Mouse (Mus musculus) midbrain, embryonic 10.5 days (tissue): ENCODE results near the gene Reck. TPM values are rescaled to one million over a fixed set of nuclear protein-coding genes. Genes with fewer than 3 reads are reported as not detected.

Experiments used
- DNase-seq: peaks from one replicate; pipeline ENCODE4 v3.0.0-alpha.2; 2017; ENCODE audit warnings: low spot score
- H3K27ac ChIP-seq: fragments of 300-500 bp; sonication (generic); replicated peaks from 2 replicates; pipeline ENCODE4 v1.5.1; 2016; ENCODE audit warnings: mild to moderate bottlenecking
- H3K27me3 ChIP-seq: fragments of 300-500 bp; sonication (generic); 2 replicates; pipeline ENCODE4 v1.6.1; 2016; ENCODE audit warnings: low read depth, mild to moderate bottlenecking; ENCODE audit not compliant: poor library complexity, severe bottlenecking
- H3K36me3 ChIP-seq: fragments of 300-500 bp; sonication (generic); 2 replicates; pipeline ENCODE4 v1.6.1; 2016; ENCODE audit warnings: mild to moderate bottlenecking, moderate library complexity
- H3K4me1 ChIP-seq: fragments of 300-500 bp; sonication (generic); 2 replicates; pipeline ENCODE4 v1.6.1; 2016
- H3K4me3 ChIP-seq: fragments of 300-500 bp; sonication (generic); 2 replicates; pipeline ENCODE4 v1.5.1; 2016; ENCODE audit warnings: mild to moderate bottlenecking, moderate library complexity
- H3K9me3 ChIP-seq: fragments of 300-500 bp; sonication (generic); replicated peaks from 2 replicates; pipeline ENCODE4 v1.6.1; 2016; ENCODE audit warnings: mild to moderate bottlenecking
- WGBS: fragments of 180-500 bp; shearing (Covaris S2); methylation state at CpG from one replicate; pipeline ENCODE4 v1.1.7; 2016; 5-methylcytosine and 5-hydroxymethylcytosine counted together
- polyA plus RNA-seq: library from polyadenylated mRNA; unstranded; fragments of >200 nt; fragmentation: Nextera tagmentation; extraction: Ambion mirVana; gene quantifications from 2 replicates; pipeline ENCODE4 v1.2.1, GENCODE M21; 2016

Reck gene
- polyA plus RNA-seq, 1 experiment from 2014 or later: 8.7 TPM

DNA sequence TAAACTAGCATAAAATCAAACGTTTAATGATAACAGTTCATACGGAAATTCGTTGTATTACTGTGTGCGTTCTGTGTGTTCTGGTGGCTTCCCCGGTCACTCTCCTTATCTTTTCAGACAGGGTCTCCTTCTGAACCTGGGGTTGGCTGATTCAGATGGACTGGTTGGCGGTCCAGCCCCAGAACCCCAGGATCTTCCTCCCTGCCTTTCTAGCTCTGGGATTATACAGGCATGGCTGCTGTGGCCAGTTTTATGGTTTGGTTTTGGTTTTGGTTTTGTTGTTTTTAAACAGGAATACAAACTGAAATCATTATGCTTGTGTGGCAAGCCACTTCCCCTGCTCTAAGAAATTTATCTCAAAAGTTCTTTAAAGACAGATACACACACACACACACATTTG lies 84.9 kb downstream of the Reck start:
- no peaks in the 10 kb centered on the region for H3K9me3 ChIP-seq
- H3K27me3 ChIP-seq: peaks cover 87% of the 10 kb centered on the region
- H3K4me3 ChIP-seq: no peak overlapping the region
- H3K4me1 ChIP-seq: peaks cover 35% of the 10 kb centered on the region
- DNase-seq: no peak
- no peaks in the 10 kb centered on the region for H3K36me3 ChIP-seq
- no peak overlapping the region for H3K27ac ChIP-seq
- 86% methylated on average over 6 of the region's 6 CpGs for WGBS

DNA sequence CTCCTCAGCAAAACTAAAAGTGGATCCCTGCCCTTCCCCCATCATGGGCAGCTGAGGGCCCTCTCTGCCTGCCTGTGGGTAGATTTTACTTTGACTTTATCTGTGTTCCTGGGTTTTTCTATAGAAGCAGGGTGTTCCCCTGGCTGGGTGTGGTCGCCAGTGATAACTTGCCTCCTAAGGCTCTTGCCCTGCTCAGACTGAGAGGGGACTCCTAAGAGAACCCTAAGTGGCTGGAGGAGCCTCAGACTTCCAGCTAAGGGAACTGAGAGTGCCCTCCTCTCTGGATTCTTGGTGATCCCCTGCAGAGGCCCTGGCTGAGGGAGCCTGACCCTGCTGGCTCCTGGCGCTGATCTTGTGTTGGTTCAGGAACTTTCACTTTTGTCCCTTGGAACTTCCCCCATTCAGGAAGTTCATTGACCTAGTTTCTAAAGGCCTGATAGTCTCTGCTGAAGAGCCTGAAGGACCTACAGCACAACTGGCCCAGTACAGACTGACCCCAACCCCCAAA lies 89.0 kb downstream of the Reck start:
- Histone ChIP-seq H3K36me3 (no peaks in the 10 kb centered on the region), H3K27ac (0 out of 2 replicates have a peak overlapping the region, but pooled peaks have one; percentile 18), H3K4me1 (peaks cover 36% of the 10 kb centered on the region)

DNA sequence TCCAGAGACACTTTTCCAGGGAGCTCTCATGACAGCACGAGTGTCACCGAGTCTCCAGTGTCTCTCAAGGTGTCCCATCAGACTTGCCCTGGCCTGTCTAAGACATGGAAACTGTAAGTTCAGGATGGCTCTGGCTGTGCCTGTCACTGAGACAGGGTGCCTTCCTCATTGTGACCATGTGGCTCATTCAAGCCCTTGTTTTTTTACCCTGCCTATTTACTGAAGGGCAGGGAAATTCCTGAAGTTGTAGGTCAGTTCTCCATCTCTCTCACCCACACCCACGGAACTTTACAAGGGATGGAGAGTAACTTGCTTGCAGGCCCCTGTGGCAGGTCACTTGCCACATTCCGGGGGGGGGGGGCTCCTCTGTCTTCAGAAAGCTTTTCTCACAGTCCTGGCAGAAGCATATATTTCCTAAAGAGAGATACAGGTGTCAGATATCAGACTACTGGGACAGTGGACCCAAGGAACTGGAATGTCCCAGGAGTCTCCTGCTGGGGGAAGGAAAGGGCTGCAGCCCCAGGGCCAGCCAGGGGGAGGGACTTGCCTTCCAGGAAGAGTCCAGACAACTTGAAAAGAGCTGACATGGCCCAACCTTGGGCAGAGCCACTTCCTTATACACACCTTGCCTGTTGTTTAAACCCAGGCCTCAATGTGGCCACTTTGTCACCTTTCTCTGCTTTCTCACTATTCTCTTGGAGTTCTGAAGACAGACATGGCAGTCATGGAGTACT lies 89.8 kb downstream of the Reck start:
- Histone ChIP-seq H3K4me1 (peaks cover 41% of the 10 kb centered on the region), H3K27ac (0 out of 2 replicates have a peak overlapping the region, but pooled peaks have one; percentile 18), H3K9me3 (no peaks in the 10 kb centered on the region), H3K4me3 (no peak overlapping the region), H3K36me3 (no peaks in the 10 kb centered on the region), H3K27me3 (peaks cover 91% of the 10 kb centered on the region)
- no peak for DNase-seq
- 45% methylated on average over 4 of the region's 4 CpGs for WGBS

More for the DNA sequence above, 89.0 kb downstream of the Reck start:
- no peaks in the 10 kb centered on the region for H3K9me3 ChIP-seq
- H3K4me3 ChIP-seq: no peak overlapping the region
- 40% methylated on average over 2 of the region's 2 CpGs for WGBS
- DNase-seq: no peak
- H3K27me3 ChIP-seq: peaks cover 91% of the 10 kb centered on the region

DNA sequence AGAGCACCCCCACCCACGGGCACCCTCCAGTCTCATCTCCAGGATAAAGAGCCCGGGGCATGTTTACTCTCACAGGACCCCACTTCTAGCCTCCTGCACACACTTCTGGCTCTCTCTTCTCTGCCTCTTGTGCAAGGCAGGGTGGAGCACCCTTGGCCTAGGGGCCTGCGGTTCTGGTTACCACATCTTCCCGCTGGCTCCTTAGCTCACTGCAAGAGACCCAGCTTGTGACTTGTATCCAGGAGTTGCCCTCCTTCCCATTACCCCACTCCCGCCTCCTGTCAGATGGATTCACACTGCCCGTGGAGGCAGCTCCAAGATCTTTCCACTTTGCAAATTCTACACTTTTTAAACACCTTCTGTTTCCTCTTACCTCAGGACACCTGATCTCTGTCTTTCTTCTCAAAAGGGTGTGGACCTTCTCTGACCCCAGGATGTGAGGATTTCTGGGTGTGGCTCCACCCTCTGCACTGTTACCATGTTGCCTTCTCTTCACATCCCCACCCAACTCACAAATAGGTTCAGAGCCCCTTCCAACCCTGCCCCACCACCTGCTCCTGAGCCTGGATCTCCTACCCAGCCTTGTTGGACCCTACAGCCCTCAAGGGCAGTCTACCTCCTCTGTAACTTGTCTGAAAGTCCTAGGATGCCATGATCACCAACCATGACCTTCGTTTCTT lies 90.7 kb downstream of the Reck start:
- Histone ChIP-seq H3K27ac (no peak overlapping the region), H3K36me3 (no peaks in the 10 kb centered on the region), H3K27me3 (peaks cover 91% of the 10 kb centered on the region), H3K4me1 (peaks cover 50% of the 10 kb centered on the region), H3K4me3 (no peak overlapping the region), H3K9me3 (no peaks in the 10 kb centered on the region)
- WGBS: 88% methylated on average over 7 of the region's 7 CpGs
- DNase-seq: no peak

DNA sequence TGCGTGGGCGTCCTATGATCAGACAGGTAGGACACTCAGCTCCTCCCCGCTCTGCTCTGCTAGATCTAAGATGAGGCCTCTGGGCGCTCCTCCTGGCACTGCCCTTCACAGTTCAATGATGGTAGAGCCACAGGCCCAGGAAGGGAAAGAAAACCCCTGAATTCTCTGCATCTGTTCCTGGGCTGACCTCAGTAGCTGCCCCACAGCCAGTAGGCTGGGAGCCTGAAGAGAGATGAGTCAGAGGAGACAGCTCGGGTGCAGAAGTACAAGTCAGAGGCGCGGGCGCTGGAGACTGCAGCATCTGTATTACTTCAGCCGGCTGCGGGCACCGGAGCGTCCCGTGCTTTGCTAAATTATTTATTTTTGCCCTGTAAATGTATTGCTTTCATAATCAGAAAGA lies 93.3 kb downstream of the Reck start:
- H3K4me3 ChIP-seq: no peak overlapping the region
- H3K4me1 ChIP-seq: peaks cover 72% of the 10 kb centered on the region
- 43% methylated on average over 13 of the region's 13 CpGs for WGBS
- DNase-seq: no peak
- peaks cover 89% of the 10 kb centered on the region for H3K27me3 ChIP-seq
- H3K27ac ChIP-seq: peak overlapping the region; percentile 47; the same call in 1 of the 2 replicates
- no peaks in the 10 kb centered on the region for H3K9me3 ChIP-seq
- H3K36me3 ChIP-seq: no peaks in the 10 kb centered on the region

DNA sequence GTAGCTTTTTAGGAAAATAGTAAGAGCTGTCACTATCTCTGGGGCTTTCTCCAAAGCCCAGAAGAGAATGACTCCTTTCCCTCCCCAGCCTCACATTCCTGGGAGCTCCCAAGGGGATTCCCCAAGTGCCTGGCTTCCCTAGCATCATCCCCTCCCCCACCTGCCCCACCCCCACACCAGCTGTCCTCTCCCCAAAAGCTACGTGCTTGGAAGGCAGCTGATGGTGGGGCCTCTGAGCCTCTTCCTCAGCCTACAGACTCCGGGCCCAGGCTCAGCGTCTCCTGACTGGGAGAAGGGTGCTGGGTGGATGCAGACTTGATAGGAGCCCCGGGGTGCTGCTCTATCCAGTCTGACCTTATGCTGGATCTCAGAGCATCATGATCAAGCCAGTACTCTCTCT lies 94.0 kb downstream of the Reck start:
- Histone ChIP-seq H3K27ac (peak overlapping the region; percentile 69), H3K4me3 (no peak overlapping the region), H3K4me1 (peaks cover 69% of the 10 kb centered on the region), H3K27me3 (peaks cover 89% of the 10 kb centered on the region), H3K9me3 (no peaks in the 10 kb centered on the region), H3K36me3 (no peaks in the 10 kb centered on the region)
- DNase-seq: peak; percentile 51
- 10% methylated on average over 4 of the region's 4 CpGs for WGBS

DNA sequence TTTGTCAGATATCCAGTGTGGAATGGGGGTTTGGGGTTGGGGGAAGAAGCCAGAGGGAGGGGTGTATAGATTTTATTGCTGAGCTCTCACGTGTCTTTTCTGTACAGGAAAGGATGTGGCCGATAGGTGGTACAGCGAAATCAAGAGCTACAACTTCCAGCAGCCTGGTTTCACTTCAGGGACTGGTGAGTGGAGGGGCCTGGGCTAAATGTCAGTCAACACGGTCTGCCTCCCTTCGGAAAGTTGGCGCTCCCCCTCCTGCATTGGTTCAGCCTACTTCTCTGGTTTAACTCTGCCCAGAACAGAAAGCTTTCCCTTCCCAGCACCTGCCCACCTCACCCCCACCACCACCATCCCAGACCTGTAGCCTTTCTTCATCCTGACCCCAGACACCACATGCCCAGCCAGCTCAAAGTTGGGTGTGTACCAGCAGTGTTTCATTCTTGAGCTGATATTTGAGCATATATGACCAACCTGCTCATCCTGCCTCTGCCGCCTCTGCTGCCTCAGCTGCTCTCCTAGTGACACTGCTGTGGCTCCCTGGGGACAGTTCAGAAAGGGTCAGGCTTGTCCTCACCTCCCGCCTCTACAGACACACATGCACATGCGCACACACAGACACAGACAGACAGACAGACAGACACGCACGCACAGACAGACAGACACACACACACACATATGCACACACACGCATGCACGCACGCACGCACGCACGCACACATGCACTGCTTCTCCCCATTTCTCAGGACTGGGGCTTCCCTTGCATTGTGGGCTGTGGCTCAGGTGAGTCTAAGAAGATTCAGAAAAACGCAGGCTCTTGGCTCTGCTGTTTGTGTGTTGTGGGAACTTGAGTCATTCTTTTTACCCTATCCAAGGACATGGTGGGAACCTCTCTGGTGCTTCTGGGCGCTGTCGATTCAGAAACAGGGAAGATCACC lies 95.3 kb downstream of the Reck start:
- Histone ChIP-seq H3K4me3 (no peak overlapping the region), H3K27me3 (peaks cover 88% of the 10 kb centered on the region), H3K4me1 (peaks cover 58% of the 10 kb centered on the region), H3K36me3 (no peaks in the 10 kb centered on the region), H3K27ac (0 out of 2 replicates have a peak overlapping the region, but pooled peaks have one; percentile 69), H3K9me3 (no peaks in the 10 kb centered on the region)
- WGBS: 79% methylated on average over 20 of the region's 20 CpGs
- DNase-seq: no peak

DNA sequence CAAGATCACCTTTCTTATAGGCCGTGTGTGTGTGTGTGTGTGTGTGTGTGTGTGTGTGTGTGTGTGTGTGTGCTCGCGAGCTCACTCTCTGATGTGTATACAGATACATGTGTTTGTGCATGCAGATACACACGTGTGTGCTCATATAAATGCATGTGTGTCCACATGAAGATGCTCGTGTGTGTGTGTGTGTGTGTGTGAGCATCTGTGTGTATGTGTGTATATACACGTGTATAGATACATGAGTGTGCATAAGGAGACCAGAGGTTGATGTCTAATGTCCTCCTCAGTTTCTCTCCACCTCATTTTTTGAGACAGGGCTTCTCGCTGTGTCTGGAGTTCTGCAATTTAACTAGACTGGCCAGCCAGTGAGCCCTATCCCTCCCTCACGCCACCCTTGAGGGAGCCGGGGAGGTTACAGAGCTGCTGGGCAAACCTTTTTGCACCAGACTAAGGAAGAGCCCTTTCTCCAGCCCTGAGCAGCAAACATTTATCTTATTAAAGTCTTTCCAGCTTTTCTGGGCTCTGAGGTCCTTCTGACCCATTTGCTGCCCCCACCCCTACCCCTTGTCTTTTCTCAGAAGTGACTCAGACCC lies 96.3 kb downstream of the Reck start:
- WGBS: 66% methylated on average over 9 of the region's 9 CpGs
- DNase-seq: no peak

DNA sequence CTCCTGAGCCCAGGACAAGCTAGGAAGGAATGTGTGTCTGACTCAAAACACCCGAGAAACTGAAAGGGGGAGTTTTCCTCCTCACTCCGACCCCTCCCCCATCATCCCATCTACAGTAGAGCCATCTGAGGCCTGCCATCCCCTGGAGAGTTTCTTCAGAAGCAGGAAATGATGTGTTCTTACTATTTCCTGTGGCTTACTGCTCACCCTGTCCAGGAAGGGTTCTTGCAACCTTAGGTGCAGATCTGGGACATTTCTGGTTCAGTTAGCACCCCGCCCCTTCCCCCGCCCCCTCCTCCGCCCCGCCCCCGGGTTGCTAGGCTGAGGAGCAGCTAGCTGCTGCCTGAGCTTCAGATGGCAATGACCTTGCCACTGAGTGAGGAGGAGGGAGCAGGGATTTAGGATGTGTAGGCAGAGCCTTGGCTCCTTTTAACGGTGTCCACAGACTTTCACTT lies 96.8 kb downstream of the Reck start:
- Histone ChIP-seq H3K27ac (peak overlapping the region; percentile 59), H3K4me1 (peaks cover 56% of the 10 kb centered on the region), H3K36me3 (no peaks in the 10 kb centered on the region), H3K9me3 (no peaks in the 10 kb centered on the region), H3K27me3 (peaks cover 88% of the 10 kb centered on the region), H3K4me3 (peak overlapping the region; percentile 34)
- DNase-seq: peak; percentile 76
- 1% methylated on average over 8 of the region's 8 CpGs for WGBS

More for the DNA sequence above, 96.3 kb downstream of the Reck start:
- no peaks in the 10 kb centered on the region for H3K9me3 ChIP-seq
- peak overlapping the region; percentile 59 for H3K27ac ChIP-seq
- no peaks in the 10 kb centered on the region for H3K36me3 ChIP-seq
- H3K4me1 ChIP-seq: peaks cover 56% of the 10 kb centered on the region
- H3K27me3 ChIP-seq: peaks cover 88% of the 10 kb centered on the region
- H3K4me3 ChIP-seq: peak overlapping the region; percentile 34; the same call in 1 of the 2 replicates

DNA sequence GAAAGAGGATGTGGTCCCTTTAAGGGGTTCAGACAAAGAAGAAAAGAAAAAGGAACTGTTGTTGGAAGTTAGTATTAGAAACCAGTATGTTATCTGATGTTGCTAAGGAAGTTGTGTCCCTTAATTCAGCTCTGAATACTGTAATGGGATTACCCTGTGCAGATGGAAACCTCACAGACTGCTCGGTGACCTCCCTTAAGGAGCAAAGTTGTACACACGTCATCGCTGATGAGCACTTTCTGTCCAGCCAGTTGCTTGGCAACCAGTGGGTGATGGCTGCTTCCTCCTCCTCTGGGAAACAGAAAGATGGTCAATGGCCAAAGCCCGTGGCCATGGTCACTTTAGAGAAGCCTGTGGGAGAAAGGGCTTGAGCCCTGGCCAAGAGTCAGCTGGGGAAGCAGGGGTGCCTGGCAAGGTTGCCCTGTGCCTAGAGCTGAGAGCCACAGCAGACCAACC lies 98.2 kb downstream of the Reck start:
- H3K4me3 ChIP-seq: no peak overlapping the region
- no peak for DNase-seq
- peaks cover 59% of the 10 kb centered on the region for H3K4me1 ChIP-seq
- H3K36me3 ChIP-seq: no peaks in the 10 kb centered on the region
- H3K9me3 ChIP-seq: no peaks in the 10 kb centered on the region
- peaks cover 88% of the 10 kb centered on the region for H3K27me3 ChIP-seq
- WGBS: 54% methylated on average over 4 of the region's 4 CpGs
- H3K27ac ChIP-seq: no peak overlapping the region

DNA sequence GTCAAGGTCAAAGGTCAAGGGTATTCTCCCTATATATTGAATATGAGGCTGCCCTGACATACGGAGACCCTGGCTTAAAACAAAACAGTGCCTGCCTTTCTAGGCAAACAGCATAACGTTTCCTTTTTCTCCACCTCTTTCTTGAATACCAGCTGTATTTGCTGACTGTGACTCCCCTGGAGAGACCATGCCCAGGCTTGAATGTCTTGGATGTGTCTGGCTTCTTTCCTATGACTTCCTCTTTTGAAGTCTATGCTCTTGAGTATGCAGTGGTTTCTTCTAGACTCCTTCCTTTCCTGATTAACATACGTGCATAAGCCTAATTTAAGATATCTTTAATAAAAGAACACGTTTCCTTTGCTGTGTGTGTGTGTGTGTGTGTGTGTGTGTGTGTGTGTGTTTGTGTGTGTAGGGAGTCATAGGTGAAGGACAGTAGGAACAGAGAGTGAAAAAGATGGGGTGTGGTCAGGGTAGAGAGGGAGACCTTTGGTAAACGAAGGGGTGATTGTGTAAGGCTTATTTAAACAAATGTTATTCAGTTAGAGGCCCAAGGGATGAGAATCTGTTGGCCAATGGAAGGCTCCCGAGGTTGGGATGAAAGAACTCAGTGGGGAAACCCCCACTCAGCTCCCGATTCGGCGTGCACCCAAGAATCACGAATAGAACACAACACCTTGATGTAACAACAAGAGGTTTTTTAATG lies 99.7 kb downstream of the Reck start:
- Histone ChIP-seq H3K36me3 (no peaks in the 10 kb centered on the region), H3K9me3 (no peaks in the 10 kb centered on the region), H3K27ac (no peak overlapping the region), H3K27me3 (peaks cover 88% of the 10 kb centered on the region), H3K4me3 (no peak overlapping the region), H3K4me1 (peaks cover 52% of the 10 kb centered on the region)
- 80% methylated on average over 10 of the region's 10 CpGs for WGBS
- DNase-seq: no peak
